In genomic region chr12:102961066-102961465, GRCm38 (mm10) we compare ENCODE assay signal across 32 mouse cellular contexts. TPM values are rescaled to one million over a fixed set of nuclear protein-coding genes. Genes with fewer than 3 reads are reported as not detected.
DNase-seq lines count a peak whose midpoint lies in the region; ATAC-seq lines count a peak whose summit lies in the region.
"Had no signal": no experiment of that assay in that cellular context is flagged by ENCODE, and none has a peak within 500 bp of the region (broad histone marks: within the 10 kb centered on the region; RNA-seq: fewer than 3 reads in every experiment).

No protein-coding gene starts in this region.

- H3K27ac ChIP-seq in embryonic facial prominence, embryonic 14.5 days (replicated peaks; ENCODE audit: low read depth, low read length) = no peak overlapping the region
- H3K27ac ChIP-seq in embryonic facial prominence, embryonic 10.5 days (replicated peaks) = no peak overlapping the region
- H3K27ac ChIP-seq in midbrain, embryonic 14.5 days (replicated peaks; ENCODE audit: low read depth, low read length) = no peak overlapping the region
- H3K27ac ChIP-seq: embryonic facial prominence, embryonic 12.5 days; forebrain, embryonic 12.5 days; forebrain, embryonic 15.5 days; heart, adult 2 months; heart, embryonic 10.5 days; heart, embryonic 13.5 days; hindbrain, embryonic 14.5 days; hindbrain, postnatal 0 days had no signal

- DNase-seq in adrenal gland, adult 2 months = peak; percentile 62
- DNase-seq in adrenal gland, postnatal 4 days (ENCODE audit: low spot score in 2 of 2) = no peak
- peak; percentile 7 for DNase-seq in embryonic facial prominence, embryonic 14.5 days (ENCODE audit: low spot score)
- DNase-seq in embryonic facial prominence, embryonic 10.5 days (ENCODE audit: low spot score) = no peak
- peak; percentile 7 for DNase-seq in ZHBTc4 (ENCODE audit: low read depth, low spot score)
- DNase-seq in kidney, postnatal 25 days = no peak
- DNase-seq in midbrain, embryonic 14.5 days = no peak
- DNase-seq: cerebellum, adult 11-12 months; cerebellum, adult 8-10 months; cerebellum, postnatal 10 days; cerebellum, postnatal 36 days; gastrocnemius, postnatal 10 days; gastrocnemius, postnatal 36 days; heart, adult 2 months; heart, postnatal 14 days; heart, postnatal 4 days; kidney, adult 18-20 months; kidney, adult 9 months had no signal

- H3K9me3 ChIP-seq in embryonic facial prominence, embryonic 14.5 days (ENCODE audit: control insufficient read depth, low read length) = no peaks in the 10 kb centered on the region
- no peaks in the 10 kb centered on the region for H3K9me3 ChIP-seq in embryonic facial prominence, embryonic 10.5 days
- no peaks in the 10 kb centered on the region for H3K9me3 ChIP-seq in midbrain, embryonic 14.5 days (ENCODE audit: control insufficient read depth, low read length)
- H3K9me3 ChIP-seq: embryonic facial prominence, embryonic 12.5 days; forebrain, embryonic 12.5 days; forebrain, embryonic 15.5 days; heart, embryonic 10.5 days; heart, embryonic 13.5 days had no signal

- no peak overlapping the region for H3K4me3 ChIP-seq in embryonic facial prominence, embryonic 14.5 days (ENCODE audit: low read depth, low read length)
- no peak overlapping the region for H3K4me3 ChIP-seq in embryonic facial prominence, embryonic 10.5 days
- no peak overlapping the region for H3K4me3 ChIP-seq in midbrain, embryonic 14.5 days (replicated peaks; ENCODE audit: low read depth, low read length)
- H3K4me3 ChIP-seq: embryonic facial prominence, embryonic 12.5 days; erythroblast, embryonic 14.5 days; forebrain, embryonic 12.5 days; forebrain, embryonic 15.5 days; heart, adult 2 months; heart, embryonic 10.5 days; heart, embryonic 13.5 days had no signal

- no peaks in the 10 kb centered on the region for H3K27me3 ChIP-seq in embryonic facial prominence, embryonic 14.5 days (replicated peaks; ENCODE audit: control insufficient read depth, insufficient read depth, low read length)
- no peaks in the 10 kb centered on the region for H3K27me3 ChIP-seq in embryonic facial prominence, embryonic 10.5 days (replicated peaks; ENCODE audit: low read depth, poor library complexity, severe bottlenecking)
- H3K27me3 ChIP-seq in midbrain, embryonic 14.5 days (ENCODE audit: control insufficient read depth, insufficient read depth, low read length) = no peaks in the 10 kb centered on the region
- H3K27me3 ChIP-seq: embryonic facial prominence, embryonic 12.5 days; forebrain, embryonic 15.5 days; heart, embryonic 13.5 days had no signal

- no peak overlapping the region for H3K9ac ChIP-seq in embryonic facial prominence, embryonic 14.5 days (ENCODE audit: low read depth, low read length)
- no peak overlapping the region for H3K9ac ChIP-seq in midbrain, embryonic 14.5 days (replicated peaks; ENCODE audit: low read length)
- H3K9ac ChIP-seq: embryonic facial prominence, embryonic 12.5 days; forebrain, embryonic 12.5 days; forebrain, embryonic 15.5 days; heart, embryonic 13.5 days; hindbrain, embryonic 14.5 days had no signal

- 38% methylated on average over 3 of the region's 3 CpGs for WGBS in embryonic facial prominence, embryonic 14.5 days
- 54% methylated on average over 3 of the region's 3 CpGs for WGBS in embryonic facial prominence, embryonic 10.5 days
- 66% methylated on average over 3 of the region's 3 CpGs for WGBS in midbrain, embryonic 14.5 days

- no peak overlapping the region for H3K4me2 ChIP-seq in embryonic facial prominence, embryonic 14.5 days (ENCODE audit: low read depth, low read length)
- no peak overlapping the region for H3K4me2 ChIP-seq in midbrain, embryonic 14.5 days (ENCODE audit: low read length)
- H3K4me2 ChIP-seq: embryonic facial prominence, embryonic 12.5 days; forebrain, embryonic 12.5 days; forebrain, embryonic 15.5 days; heart, embryonic 13.5 days; hindbrain, embryonic 14.5 days had no signal

- no peak for ATAC-seq in embryonic facial prominence, embryonic 14.5 days (ENCODE audit: low read depth)
- ATAC-seq in midbrain, embryonic 14.5 days (ENCODE audit: low FRiP score, low TSS enrichment) = no peak
- ATAC-seq: CD4-positive, CD25-positive, alpha-beta regulatory T cell, adult 4 months; forebrain, embryonic 15.5 days; hindbrain, postnatal 0 days; inflammation-experienced regulatory T-cells, adult 6 months; intestine, embryonic 16.5 days had no signal

- H3K36me3 ChIP-seq in embryonic facial prominence, embryonic 14.5 days (ENCODE audit: control insufficient read depth, insufficient read depth, low read length) = no peaks in the 10 kb centered on the region
- no peaks in the 10 kb centered on the region for H3K36me3 ChIP-seq in embryonic facial prominence, embryonic 10.5 days (replicated peaks)
- H3K36me3 ChIP-seq in midbrain, embryonic 14.5 days (ENCODE audit: control insufficient read depth, insufficient read depth, low read length) = no peaks in the 10 kb centered on the region
- H3K36me3 ChIP-seq: embryonic facial prominence, embryonic 12.5 days; forebrain, embryonic 12.5 days; forebrain, embryonic 15.5 days; heart, embryonic 10.5 days; heart, embryonic 13.5 days had no signal

- H3K4me1 ChIP-seq in embryonic facial prominence, embryonic 14.5 days (ENCODE audit: control insufficient read depth, insufficient read depth, low read length) = no peaks in the 10 kb centered on the region
- H3K4me1 ChIP-seq in embryonic facial prominence, embryonic 10.5 days = peaks cover 2% of the 10 kb centered on the region; the same call in 1 of the 2 replicates
- 0 out of 2 replicates have a peak, but pooled peaks cover 2% of the 10 kb centered on the region for H3K4me1 ChIP-seq in midbrain, embryonic 14.5 days (ENCODE audit: control insufficient read depth, insufficient read depth, low read length)
- H3K4me1 ChIP-seq: embryonic facial prominence, embryonic 12.5 days; forebrain, embryonic 12.5 days; forebrain, embryonic 15.5 days; heart, embryonic 10.5 days; heart, embryonic 13.5 days had no signal

RNA-seq across cellular contexts. Expression of gene Unc79, which starts 12.4 kb away (rescaled TPM):
- total RNA-seq in adrenal gland, adult 2 months (2021) = 1 to 10 TPM; 4.4 to 8.1 TPM
- 1.5 and 3.7 TPM in 2 replicates for polyA plus RNA-seq in adrenal gland, adult 2 months (2012; rRNA removed)
- total RNA-seq in adrenal gland, postnatal 4 days (2021) = 1 to 10 TPM; 8.2 to 8.7 TPM
- 0.54 and 0.62 TPM in 2 replicates for polyA plus RNA-seq in embryonic facial prominence, embryonic 14.5 days (2014; fragmentation: Nextera tagmentation; extraction: Ambion mirVana)
- 0.33 and 0.57 TPM in 2 replicates for polyA plus RNA-seq in embryonic facial prominence, embryonic 10.5 days (2016; fragmentation: Nextera tagmentation; extraction: Ambion mirVana)
- 13.6 and 15.4 TPM in 2 replicates for polyA plus RNA-seq in midbrain, embryonic 14.5 days (2014; fragmentation: Nextera tagmentation; extraction: Ambion mirVana)
- total RNA-seq: granulocyte monocyte progenitor cell, adult 5-6 weeks; MEL had no signal
- polyA plus RNA-seq: C2C12; erythroblast, embryonic 14.5 days had no signal

Comparison
In these comparisons a context has a peak if more than half of its experiments do, and no peak if none do; other contexts are left out.
1. DNase-seq: peak in adrenal gland, adult 2 months (single experiment), embryonic facial prominence, embryonic 14.5 days (single experiment) and ZHBTc4 (single experiment); none in adrenal gland, postnatal 4 days (0 of 2), embryonic facial prominence, embryonic 10.5 days (single experiment), kidney, postnatal 25 days (0 of 2) and midbrain, embryonic 14.5 days (single experiment).